Mouse (Mus musculus) embryonic fibroblast, embryonic 13.5 days (primary cell): ENCODE measurements around the gene Fam111a.
"Not testable (repeated sequence)": the region's sequence is repeated elsewhere in the genome, so short reads cannot be mapped to it uniquely, and the experiment has no call there.

Source experiments
- CTCF ChIP-seq: IDR thresholded peaks from 2 replicates; pipeline ENCODE4 v1.5.1; 2011; ENCODE audit warnings: mild to moderate bottlenecking, control low read depth, low read length, moderate library complexity, borderline replicate concordance; ENCODE audit not compliant: insufficient read depth
- POLR2A ChIP-seq: IDR thresholded peaks from 2 replicates; pipeline ENCODE4 v1.6.1; 2011; ENCODE audit warnings: low read depth, mild to moderate bottlenecking, control low read depth, low read length, moderate library complexity

- TF ChIP-seq CTCF, POLR2A: not testable (repeated sequence)
These were observed at the start of gene Fam111a for GRCm38 (mm10) chr19:12545440-12545839.
